Mouse (Mus musculus) embryonic fibroblast, embryonic 13.5 days (primary cell): Measurements from ENCODE around the gene Stat3.

Experiments
- CTCF ChIP-seq: IDR thresholded peaks from 2 replicates; pipeline ENCODE4 v1.5.1; 2011; ENCODE audit warnings: mild to moderate bottlenecking, control low read depth, low read length, moderate library complexity, borderline replicate concordance; ENCODE audit not compliant: insufficient read depth
- POLR2A ChIP-seq: IDR thresholded peaks from 2 replicates; pipeline ENCODE4 v1.6.1; 2011; ENCODE audit warnings: low read depth, mild to moderate bottlenecking, control low read depth, low read length, moderate library complexity

DNA sequence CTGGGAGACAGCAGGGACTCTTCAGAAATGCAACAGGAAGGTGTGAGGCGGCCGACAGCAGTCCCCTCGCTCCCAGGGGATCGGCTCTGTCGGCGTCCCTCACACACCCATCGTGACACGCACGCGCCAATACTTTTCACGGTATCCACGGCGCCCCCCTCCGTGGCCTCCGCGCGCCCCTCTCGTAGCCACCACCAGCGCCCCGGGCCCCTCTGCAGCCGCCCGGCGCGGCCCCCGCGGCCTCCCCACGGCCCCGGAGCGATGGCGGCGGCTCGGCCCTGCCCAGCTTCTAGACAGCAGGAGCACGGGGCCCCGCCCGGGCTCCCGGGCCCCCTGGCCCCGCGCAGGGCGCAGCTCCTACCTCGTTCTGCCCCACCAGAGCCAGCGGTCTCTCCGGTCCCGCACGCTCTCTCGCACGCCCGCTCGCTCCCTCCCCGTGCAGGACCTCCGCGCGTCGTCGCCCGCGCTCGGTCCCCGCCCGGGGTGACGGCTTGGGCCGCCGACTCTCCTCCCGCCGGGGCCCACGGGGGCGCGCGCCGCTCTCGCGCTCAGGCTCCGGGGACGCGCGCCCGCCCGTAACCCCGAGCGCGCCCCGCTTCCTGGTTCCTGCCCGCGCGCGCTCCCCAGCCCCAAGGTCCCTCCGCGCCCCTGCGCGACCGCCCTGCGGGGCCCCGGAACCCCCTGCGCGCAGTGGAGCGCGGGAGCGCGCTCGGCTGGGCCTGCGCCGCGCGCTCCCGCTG, 89.1 kb downstream of the Stat3 start, which contains the start of gene Stat5b:
- TF ChIP-seq POLR2A (peak; percentile 63), CTCF (no peak)
